ENCODE assay signal across 8 mouse cellular contexts in genomic region chr13:83064727-83065126, GRCm38 (mm10).
DNase-seq lines count a peak whose midpoint lies in the region.

No protein-coding gene starts in this region.

- DNase-seq in kidney, adult 9 months, result peak; percentile 21
- DNase-seq in kidney, postnatal 14 days, result no peak
- DNase-seq in adrenal gland, adult 8-10 months, result peak; percentile 72
- peak; percentile 16 to 42 for DNase-seq in gastrocnemius, postnatal 36 days
- peak; percentile 70 for DNase-seq in lung, postnatal 36 days
- DNase-seq in ovary, adult 18-20 months (ENCODE audit: low spot score), result no peak
- no peak for DNase-seq in left cerebral cortex, adult 8-10 months (ENCODE audit: low spot score in 2 of 2)
- DNase-seq in frontal cortex, postnatal 36 days (ENCODE audit: low spot score in 2 of 2), result no peak

- intact Hi-C loops in gastrocnemius, postnatal 36 days (cut with DNase I), result no loop called here

Comparison
In these comparisons a context has a peak if more than half of its experiments do, and no peak if none do; other contexts are left out.
1. DNase-seq: peak in kidney, adult 9 months (single experiment), adrenal gland, adult 8-10 months (single experiment), gastrocnemius, postnatal 36 days (2 of 2) and lung, postnatal 36 days (single experiment); none in kidney, postnatal 14 days (single experiment), ovary, adult 18-20 months (single experiment), left cerebral cortex, adult 8-10 months (0 of 2) and frontal cortex, postnatal 36 days (0 of 2).